Mouse (Mus musculus): ENCODE data around the gene Gja3.
"Not testable (repeated sequence)": the region's sequence is repeated elsewhere in the genome, so short reads cannot be mapped to it uniquely, and the experiment has no call there.

Gene Gja3

DNA sequence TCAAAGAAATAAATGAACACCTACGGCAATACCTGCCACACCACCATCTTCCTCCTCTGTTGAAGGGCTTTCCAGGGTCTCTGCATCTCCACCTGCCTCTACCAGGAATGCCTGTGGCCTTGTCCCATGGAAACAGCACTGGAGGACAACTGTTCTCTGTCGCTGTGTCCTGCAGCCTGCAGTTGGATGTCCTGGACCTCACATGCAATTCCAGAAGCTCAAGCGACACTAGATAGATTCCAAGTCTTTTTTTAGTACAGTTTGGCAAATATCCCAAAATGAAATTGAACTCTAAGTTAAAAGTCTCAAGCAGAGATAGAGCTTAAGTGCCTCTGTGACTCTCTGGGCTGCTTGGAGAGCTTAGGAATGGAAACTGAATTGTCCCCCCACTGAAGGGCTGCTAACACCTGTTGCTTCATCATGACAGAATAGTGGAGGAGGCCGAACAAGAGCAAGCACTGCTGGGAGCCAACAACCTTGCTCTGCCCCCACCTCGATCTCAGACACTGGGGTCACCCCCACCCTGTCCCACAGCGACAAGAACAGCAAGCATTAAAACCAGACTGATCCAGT lies 22.9 kb downstream of the Gja3 start:
- no peak for DNase-seq (ENCODE audit: low spot score in 2 of 2)

DNA sequence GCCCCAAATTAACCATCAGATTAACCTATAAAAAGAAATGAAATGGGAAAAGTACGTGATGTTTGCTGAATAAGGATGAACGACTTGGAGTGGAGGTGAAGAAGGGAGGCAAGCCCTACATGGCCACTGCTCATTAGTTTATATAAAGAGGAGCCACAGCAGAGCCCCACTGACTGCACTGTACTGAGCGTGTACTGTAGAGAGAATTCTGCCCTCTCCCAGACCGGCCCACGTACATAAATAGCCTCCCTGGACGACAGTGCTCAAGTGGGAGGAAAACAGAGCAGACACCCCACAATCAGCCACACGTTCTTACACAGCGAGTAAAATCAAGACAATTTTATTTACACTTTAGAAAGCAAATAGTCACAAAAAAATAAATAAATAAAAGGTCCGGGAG lies 23.8 kb downstream of the Gja3 start:
- no peak for DNase-seq (ENCODE audit: low spot score in 2 of 2)

DNA sequence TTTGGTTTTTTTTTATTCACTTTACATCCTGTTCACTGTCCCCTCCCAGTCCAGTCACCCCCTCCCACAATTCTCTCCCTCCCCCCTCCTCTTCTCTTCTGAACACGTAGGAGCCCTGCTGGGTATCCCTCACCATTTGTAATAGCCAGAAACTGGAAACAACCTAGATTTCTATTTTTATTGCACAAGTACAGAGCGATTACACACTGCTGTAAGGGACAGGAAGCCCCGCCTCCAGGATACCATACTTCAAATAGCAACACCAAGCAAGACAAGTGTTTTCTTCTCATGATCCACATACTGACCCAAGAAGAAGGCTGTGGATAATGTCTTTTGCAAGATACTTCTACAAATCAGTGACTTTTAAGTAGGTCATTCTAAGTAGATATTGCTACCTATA lies 25.1 kb downstream of the Gja3 start:
- DNase-seq (ENCODE audit: low spot score in 2 of 2): no peak

DNA sequence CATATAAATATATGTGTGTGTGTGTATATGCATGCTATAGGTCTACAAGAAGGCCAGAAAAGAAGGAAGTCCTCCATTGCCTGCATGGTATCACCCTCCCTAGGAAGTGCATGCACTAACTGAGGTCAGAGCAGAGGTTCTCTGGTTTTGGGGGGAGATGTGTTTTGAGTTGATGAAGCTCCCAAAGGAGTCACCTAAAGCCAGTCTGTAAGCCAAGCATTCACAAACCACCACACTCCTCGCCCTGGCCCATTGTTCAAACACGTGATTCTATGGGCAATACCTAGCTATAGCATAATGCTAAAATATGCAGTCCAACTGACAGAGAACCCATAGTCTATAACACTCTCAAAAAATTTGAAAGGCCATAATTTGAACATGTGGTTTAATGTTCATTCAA lies 39.5 kb downstream of the Gja3 start:
- DNase-seq (ENCODE audit: low spot score in 2 of 2): no peak

DNA sequence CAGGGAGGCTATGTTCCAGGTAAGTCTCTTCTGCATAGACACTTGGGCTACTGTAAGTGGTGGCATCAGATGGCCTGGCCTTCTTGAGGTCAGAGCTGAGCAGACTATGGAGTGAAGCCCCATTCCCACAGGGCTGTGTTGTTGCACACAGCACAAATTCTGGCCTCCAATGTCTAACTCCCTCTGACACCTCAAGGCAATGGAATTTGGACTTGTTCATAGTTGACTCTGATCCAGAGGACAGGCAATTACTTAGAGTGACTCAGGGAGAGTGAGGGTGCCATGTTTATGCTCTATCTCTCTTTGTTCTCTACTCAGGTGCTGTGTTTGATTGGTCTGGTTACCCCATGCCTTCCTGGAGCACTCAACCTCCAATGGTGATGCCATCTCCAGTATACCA lies 41.1 kb downstream of the Gja3 start:
- not testable (repeated sequence) for DNase-seq (ENCODE audit: low spot score in 2 of 2)

DNA sequence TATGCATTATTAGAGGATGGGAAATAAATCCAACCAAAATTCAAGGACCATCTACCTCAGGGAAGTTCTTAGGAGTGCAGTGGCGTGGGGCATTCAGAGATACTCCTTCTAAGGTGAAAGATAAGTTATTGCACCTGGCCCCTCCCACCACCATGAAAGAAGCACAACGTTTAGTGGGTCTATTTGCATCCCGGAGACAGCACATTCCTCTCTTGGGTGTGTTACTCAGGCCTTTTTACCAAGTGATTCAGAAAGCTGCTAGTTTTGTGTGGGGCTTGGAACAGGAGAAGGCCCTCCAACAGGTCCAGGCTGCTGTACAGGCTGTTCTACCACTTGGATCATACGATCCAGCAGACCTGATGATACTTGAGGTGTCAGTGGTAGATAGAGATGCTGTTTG lies 69.3 kb downstream of the Gja3 start:
- DNase-seq (ENCODE audit: low spot score in 2 of 2): no peak
